Mouse (Mus musculus): ENCODE results near the gene Wfdc2. TPM values are rescaled to one million over a fixed set of nuclear protein-coding genes. Genes with fewer than 3 reads are reported as not detected.

The Wfdc2 gene
- polyA plus RNA-seq, 1 experiment: 28.7 TPM

DNA sequence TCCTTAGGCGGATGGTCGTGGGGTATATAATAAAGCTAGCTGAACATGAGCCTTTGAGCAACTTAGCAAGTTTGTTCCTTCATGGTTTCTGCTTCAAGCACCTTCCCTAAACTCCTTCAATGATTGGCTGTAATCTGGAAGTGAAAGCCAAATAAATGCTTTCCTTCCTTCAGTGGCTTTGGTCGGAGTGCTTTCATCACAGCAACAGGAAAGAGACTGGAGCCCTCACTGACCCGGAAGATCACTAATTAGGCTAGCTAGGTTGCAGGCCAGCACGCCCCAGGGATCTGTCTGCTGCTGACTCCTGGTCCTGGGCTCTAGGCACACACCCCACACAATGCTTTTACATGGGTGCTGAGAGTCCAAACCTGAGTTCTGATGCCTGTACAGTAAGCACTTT, 33.7 kb upstream of the Wfdc2 start:
- no peak for DNase-seq
- H3K36me3 ChIP-seq (ENCODE audit: control insufficient read depth, insufficient read depth, low read length): no peaks in the 10 kb centered on the region
- H3K4me3 ChIP-seq (ENCODE audit: control insufficient read depth, insufficient read depth, low read length): no peak overlapping the region
- H3K27me3 ChIP-seq (ENCODE audit: control insufficient read depth, insufficient read depth, low read length): no peaks in the 10 kb centered on the region
- H3K27ac ChIP-seq (ENCODE audit: control insufficient read depth, insufficient read depth, low read length): no peak overlapping the region
- 0 out of 2 replicates have a peak, but pooled peaks cover 2% of the 10 kb centered on the region for H3K4me1 ChIP-seq (replicated peaks; ENCODE audit: control insufficient read depth, insufficient read depth, low read length)
- TF ChIP-seq CTCF (IDR thresholded peaks at IDR 0.05; ENCODE audit: borderline replicate concordance, control insufficient read depth, extremely low read depth, insufficient read depth, low read length, poor library complexity): no peak
- no peak for TF ChIP-seq POLR2A (IDR thresholded peaks at IDR 0.05; ENCODE audit: control insufficient read depth, extremely low read depth, insufficient read depth, low read length, poor library complexity)
- 84% methylated on average over 5 of the region's 5 CpGs for WGBS

DNA sequence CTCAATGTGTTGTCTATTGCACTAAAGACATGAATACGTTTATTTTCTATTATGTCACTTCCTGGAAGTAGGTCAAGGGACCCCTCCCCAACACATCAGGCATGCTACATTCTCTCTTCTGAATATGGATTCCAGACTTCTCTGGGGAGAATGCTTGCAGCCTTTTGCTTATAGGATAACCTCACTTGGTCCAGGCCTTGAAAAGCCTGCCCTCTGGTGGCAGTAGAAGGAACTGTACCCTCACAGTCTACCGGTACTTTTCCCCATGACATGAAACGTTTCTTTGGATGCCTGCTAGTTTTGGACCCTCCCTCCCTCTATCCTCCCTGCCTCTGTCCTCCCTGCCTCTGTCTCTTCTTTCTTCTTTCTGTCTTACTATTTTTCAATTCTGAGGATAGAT, 31.0 kb upstream of the Wfdc2 start:
- H3K4me1 ChIP-seq (replicated peaks; ENCODE audit: control insufficient read depth, insufficient read depth, low read length): peaks cover 8% of the 10 kb centered on the region
- H3K36me3 ChIP-seq (ENCODE audit: control insufficient read depth, insufficient read depth, low read length): no peaks in the 10 kb centered on the region
- H3K27ac ChIP-seq (ENCODE audit: control insufficient read depth, insufficient read depth, low read length): no peak overlapping the region
- no peak overlapping the region for H3K4me3 ChIP-seq (ENCODE audit: control insufficient read depth, insufficient read depth, low read length)
- no peaks in the 10 kb centered on the region for H3K27me3 ChIP-seq (ENCODE audit: control insufficient read depth, insufficient read depth, low read length)
- WGBS: 4% methylated on average over 3 of the region's 3 CpGs
- DNase-seq: peak; percentile 74
- TF ChIP-seq POLR2A (IDR thresholded peaks at IDR 0.05; ENCODE audit: control insufficient read depth, extremely low read depth, insufficient read depth, low read length, poor library complexity) (no peak), CTCF (IDR thresholded peaks at IDR 0.05; ENCODE audit: borderline replicate concordance, control insufficient read depth, extremely low read depth, insufficient read depth, low read length, poor library complexity) (no peak)

GRCm38 (mm10) chr2:164534315-164534714, 27.9 kb upstream of the Wfdc2 start:
- 11% methylated on average over 10 of the region's 10 CpGs for WGBS
- H3K27me3 ChIP-seq (ENCODE audit: control insufficient read depth, insufficient read depth, low read length): no peaks in the 10 kb centered on the region

DNA sequence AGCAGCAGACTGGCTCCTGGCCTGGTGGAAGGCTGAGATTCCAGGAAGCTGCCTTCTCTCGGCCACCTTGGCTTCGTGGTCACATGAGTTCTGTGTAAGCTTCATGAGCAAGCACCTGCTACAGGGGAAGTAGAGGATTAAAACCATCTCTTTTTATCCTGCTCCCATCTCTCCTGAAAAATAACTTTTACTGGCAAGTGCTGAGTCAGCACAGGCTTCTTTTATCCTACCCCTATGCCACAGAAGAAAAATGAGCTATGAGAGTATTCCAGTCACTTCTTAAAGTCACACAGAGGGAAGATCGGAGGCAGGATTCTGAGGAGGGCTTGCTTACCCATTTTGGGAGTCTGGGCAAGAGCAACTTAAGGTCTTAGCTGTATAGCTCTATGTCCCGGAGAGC, 25.2 kb upstream of the Wfdc2 start:
- no peak for DNase-seq
- no peaks in the 10 kb centered on the region for H3K27me3 ChIP-seq (ENCODE audit: control insufficient read depth, insufficient read depth, low read length)
- TF ChIP-seq CTCF (IDR thresholded peaks at IDR 0.05; ENCODE audit: borderline replicate concordance, control insufficient read depth, extremely low read depth, insufficient read depth, low read length, poor library complexity) (no peak), POLR2A (IDR thresholded peaks at IDR 0.05; ENCODE audit: control insufficient read depth, extremely low read depth, insufficient read depth, low read length, poor library complexity) (no peak)
- WGBS: 54% methylated on average over 4 of the region's 4 CpGs
- no peaks in the 10 kb centered on the region for H3K36me3 ChIP-seq (ENCODE audit: control insufficient read depth, insufficient read depth, low read length)
- no peak overlapping the region for H3K27ac ChIP-seq (ENCODE audit: control insufficient read depth, insufficient read depth, low read length)
- peaks cover 10% of the 10 kb centered on the region for H3K4me1 ChIP-seq (replicated peaks; ENCODE audit: control insufficient read depth, insufficient read depth, low read length)
- no peak overlapping the region for H3K4me3 ChIP-seq (ENCODE audit: control insufficient read depth, insufficient read depth, low read length)

More at GRCm38 (mm10) chr2:164534315-164534714, 27.9 kb upstream of the Wfdc2 start:
- peaks cover 8% of the 10 kb centered on the region for H3K4me1 ChIP-seq (replicated peaks; ENCODE audit: control insufficient read depth, insufficient read depth, low read length)
- no peaks in the 10 kb centered on the region for H3K36me3 ChIP-seq (ENCODE audit: control insufficient read depth, insufficient read depth, low read length)
- H3K4me3 ChIP-seq (ENCODE audit: control insufficient read depth, insufficient read depth, low read length): no peak overlapping the region
- peak; percentile 28 for DNase-seq
- H3K27ac ChIP-seq (ENCODE audit: control insufficient read depth, insufficient read depth, low read length): no peak overlapping the region
- TF ChIP-seq POLR2A (IDR thresholded peaks at IDR 0.05; ENCODE audit: control insufficient read depth, extremely low read depth, insufficient read depth, low read length, poor library complexity): no peak
- TF ChIP-seq CTCF (IDR thresholded peaks at IDR 0.05; ENCODE audit: borderline replicate concordance, control insufficient read depth, extremely low read depth, insufficient read depth, low read length, poor library complexity): no peak

GRCm38 (mm10) chr2:164540652-164541427, 21.4 kb upstream of the Wfdc2 start:
- DNase-seq: no peak
- no peak for TF ChIP-seq CTCF (IDR thresholded peaks at IDR 0.05; ENCODE audit: borderline replicate concordance, control insufficient read depth, extremely low read depth, insufficient read depth, low read length, poor library complexity)
- Histone ChIP-seq H3K4me1 (replicated peaks; ENCODE audit: control insufficient read depth, insufficient read depth, low read length) (peaks cover 6% of the 10 kb centered on the region), H3K27me3 (ENCODE audit: control insufficient read depth, insufficient read depth, low read length) (no peaks in the 10 kb centered on the region), H3K27ac (ENCODE audit: control insufficient read depth, insufficient read depth, low read length) (no peak overlapping the region), H3K4me3 (ENCODE audit: control insufficient read depth, insufficient read depth, low read length) (no peak overlapping the region), H3K36me3 (ENCODE audit: control insufficient read depth, insufficient read depth, low read length) (no peaks in the 10 kb centered on the region)
- 38% methylated on average over 8 of the region's 8 CpGs for WGBS

GRCm38 (mm10) chr2:164542132-164542531, 20.1 kb upstream of the Wfdc2 start:
- Histone ChIP-seq H3K36me3 (ENCODE audit: control insufficient read depth, insufficient read depth, low read length) (no peaks in the 10 kb centered on the region), H3K4me3 (ENCODE audit: control insufficient read depth, insufficient read depth, low read length) (no peak overlapping the region), H3K27ac (ENCODE audit: control insufficient read depth, insufficient read depth, low read length) (no peak overlapping the region), H3K4me1 (replicated peaks; ENCODE audit: control insufficient read depth, insufficient read depth, low read length) (peaks cover 6% of the 10 kb centered on the region), H3K27me3 (ENCODE audit: control insufficient read depth, insufficient read depth, low read length) (no peaks in the 10 kb centered on the region)
- WGBS: 95% methylated on average over 5 of the region's 5 CpGs
- TF ChIP-seq POLR2A (IDR thresholded peaks at IDR 0.05; ENCODE audit: control insufficient read depth, extremely low read depth, insufficient read depth, low read length, poor library complexity) (no peak), CTCF (IDR thresholded peaks at IDR 0.05; ENCODE audit: borderline replicate concordance, control insufficient read depth, extremely low read depth, insufficient read depth, low read length, poor library complexity) (no peak)
- DNase-seq: no peak
